Mouse (Mus musculus) liver, embryonic 16.5 days (tissue): ENCODE data around the gene Ttll4. TPM values are rescaled to one million over a fixed set of nuclear protein-coding genes. Genes with fewer than 3 reads are reported as not detected.

Source experiments
- ATAC-seq: fragments of 200-750 bp; cut with Nextera tagmentation; 2 replicates; pipeline ENCODE4 v1.8.0; 2017; ENCODE audit warnings: low read depth, mild to moderate bottlenecking, moderate number of reproducible peaks, moderate library complexity
- H3K27ac ChIP-seq: fragments of 300-500 bp; sonication (generic); 2 replicates; pipeline ENCODE4 v1.5.1; 2014; ENCODE audit warnings: mild to moderate bottlenecking, low read length
- H3K27me3 ChIP-seq: fragments of 300-500 bp; sonication (generic); 2 replicates; pipeline ENCODE4 v1.6.1; 2014; ENCODE audit warnings: low read depth, low read length, mixed read lengths; ENCODE audit not compliant: control insufficient read depth, insufficient read depth
- H3K36me3 ChIP-seq: fragments of 300-500 bp; sonication (generic); 2 replicates; pipeline ENCODE4 v1.6.1; 2014; ENCODE audit warnings: mild to moderate bottlenecking; ENCODE audit not compliant: control insufficient read depth, insufficient read depth
- H3K4me1 ChIP-seq: fragments of 300-500 bp; sonication (generic); 2 replicates; pipeline ENCODE4 v1.6.1; 2014; ENCODE audit warnings: low read depth, low read length, mixed read lengths; ENCODE audit not compliant: control insufficient read depth
- H3K4me2 ChIP-seq: fragments of 300-500 bp; sonication (generic); 2 replicates; pipeline ENCODE4 v1.6.1; 2014; ENCODE audit warnings: low read depth, low read length, mixed read lengths
- H3K4me3 ChIP-seq: fragments of 300-500 bp; sonication (generic); 2 replicates; pipeline ENCODE4 v1.5.1; 2014; ENCODE audit warnings: low read depth, mild to moderate bottlenecking, low read length
- H3K9ac ChIP-seq: fragments of 300-500 bp; sonication (generic); 2 replicates; pipeline ENCODE4 v1.6.1; 2014; ENCODE audit warnings: low read depth, low read length
- H3K9me3 ChIP-seq: fragments of 300-500 bp; sonication (generic); replicated peaks from 2 replicates; pipeline ENCODE4 v1.6.1; 2016; ENCODE audit warnings: low read length; ENCODE audit not compliant: control insufficient read depth
- WGBS: fragments of 180-500 bp; shearing (Covaris S2); extraction: QIAGEN DNeasy Blood & Tissue Kit; methylation state at CpG from one replicate; pipeline ENCODE4 v1.1.7; 2014; ENCODE audit not compliant: insufficient replicate concordance; 5-methylcytosine and 5-hydroxymethylcytosine counted together
- polyA plus RNA-seq: library from polyadenylated mRNA; unstranded; fragments of >200 nt; fragmentation: Nextera tagmentation; extraction: Ambion mirVana; gene quantifications from 2 replicates; pipeline ENCODE4 v1.2.1, GENCODE M21; 2015

Ttll4 gene
- polyA plus RNA-seq = 4.3 and 4.6 TPM in 2 replicates

DNA sequence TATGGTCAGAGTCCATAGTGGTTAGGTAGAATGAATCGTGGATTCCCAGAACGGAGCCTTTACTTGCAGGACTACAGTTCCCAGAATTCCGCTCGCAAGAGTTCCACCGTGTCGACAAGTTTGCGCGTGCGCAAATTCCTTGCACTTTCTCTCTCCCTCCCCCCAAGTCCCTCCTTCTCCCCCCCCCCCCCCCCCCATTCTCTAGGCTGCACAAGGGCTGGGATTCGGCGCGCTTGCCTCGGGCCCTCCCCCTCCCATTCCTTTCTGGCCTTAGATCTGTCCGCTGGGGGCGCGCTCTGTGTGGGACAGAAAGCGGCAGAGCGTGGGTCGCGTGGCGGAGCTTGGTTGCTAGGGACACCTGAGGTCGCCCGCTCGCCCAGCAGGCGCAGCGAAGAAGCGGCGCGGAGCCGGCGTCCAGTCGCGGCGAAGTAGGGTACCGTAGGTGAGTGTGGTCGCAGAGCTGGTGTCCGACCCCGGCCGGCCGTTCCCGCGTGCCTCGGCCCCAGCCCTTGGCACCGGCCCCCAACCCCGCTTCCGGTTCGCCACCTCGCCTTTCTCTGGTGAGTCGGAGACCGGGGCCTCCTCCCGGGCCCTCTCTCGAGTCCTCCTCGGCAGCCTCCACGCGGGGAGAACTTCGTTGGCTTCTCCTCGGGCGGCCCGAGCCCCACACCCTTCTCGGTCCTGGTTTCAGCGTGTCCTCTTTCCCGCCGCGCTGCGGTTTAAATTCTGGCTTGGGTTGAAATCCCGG is at the start of gene Ttll4:
TSS of gene Ttll4 (plus strand) at position 298 of the 748 bp plus-strand sequence.
- whole genome bisulfite sequencing = under 1% methylated on average over 66 of the region's 66 CpGs
- H3K4me2 ChIP-seq = peak within 1 kb of the TSS; percentile 75
- H3K27ac ChIP-seq = peak within 1 kb of the TSS; percentile 70
- no peaks in the 10 kb centered on the region for H3K27me3 ChIP-seq
- peak within 1 kb of the TSS; percentile 92 for H3K4me3 ChIP-seq
- peak within 1 kb of the TSS; percentile 86 for H3K9ac ChIP-seq
- peaks cover 15% of the 10 kb centered on the region for H3K4me1 ChIP-seq
- H3K36me3 ChIP-seq = no peaks in the 10 kb centered on the region
- no peaks in the 10 kb centered on the region for H3K9me3 ChIP-seq
- ATAC-seq = peak; percentile 98

- Histone ChIP-seq H3K36me3 (no peaks in the 10 kb centered on the region), H3K4me3 (no peak overlapping the region), H3K4me2 (no peak overlapping the region), H3K9me3 (no peaks in the 10 kb centered on the region), H3K27me3 (no peaks in the 10 kb centered on the region), H3K9ac (no peak overlapping the region), H3K4me1 (no peaks in the 10 kb centered on the region), H3K27ac (no peak overlapping the region)
- no peak for ATAC-seq
- 78% methylated on average over 1 of the region's 1 CpGs for WGBS
Measured at GRCm38 (mm10) chr1:74624183-74624582, 37.4 kb upstream of the Ttll4 start.

DNA sequence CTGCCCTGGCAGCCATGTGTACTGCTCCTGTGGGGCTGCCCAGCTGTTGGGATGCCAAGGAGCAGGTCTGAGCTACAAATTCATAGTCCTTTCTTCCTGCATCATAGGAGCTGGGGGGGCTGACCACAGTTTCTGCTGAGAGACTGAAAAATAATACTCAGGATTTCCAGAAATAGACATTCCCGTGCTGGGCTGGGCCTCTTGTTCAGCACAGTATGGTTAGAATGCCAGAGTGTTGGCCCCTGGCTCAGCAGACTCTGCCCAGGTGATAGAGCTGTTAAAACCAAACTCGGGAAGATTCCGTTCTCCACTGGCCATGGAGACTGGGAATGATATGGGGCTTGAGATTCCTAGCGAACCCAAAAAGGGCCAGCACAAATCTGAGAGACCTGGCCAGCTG is 35.5 kb upstream of the Ttll4 start:
- Histone ChIP-seq H3K4me2 (no peak overlapping the region), H3K9me3 (no peaks in the 10 kb centered on the region), H3K27me3 (no peaks in the 10 kb centered on the region), H3K9ac (no peak overlapping the region), H3K4me1 (no peaks in the 10 kb centered on the region), H3K27ac (no peak overlapping the region), H3K36me3 (no peaks in the 10 kb centered on the region), H3K4me3 (no peak overlapping the region)
- no peak for ATAC-seq
- WGBS = 62% methylated on average over 4 of the region's 4 CpGs

GRCm38 (mm10) chr1:74628001-74628400 is 33.5 kb upstream of the Ttll4 start:
- Histone ChIP-seq H3K36me3 (no peaks in the 10 kb centered on the region), H3K9me3 (no peaks in the 10 kb centered on the region), H3K27me3 (no peaks in the 10 kb centered on the region), H3K4me2 (no peak overlapping the region), H3K27ac (no peak overlapping the region), H3K4me3 (no peak overlapping the region), H3K4me1 (no peaks in the 10 kb centered on the region), H3K9ac (no peak overlapping the region)
- no peak for ATAC-seq
- 53% methylated on average over 7 of the region's 7 CpGs for WGBS

- Histone ChIP-seq H3K27ac (no peak overlapping the region), H3K4me2 (no peak overlapping the region), H3K27me3 (no peaks in the 10 kb centered on the region), H3K9me3 (no peaks in the 10 kb centered on the region), H3K36me3 (no peaks in the 10 kb centered on the region), H3K4me3 (no peak overlapping the region), H3K4me1 (no peaks in the 10 kb centered on the region), H3K9ac (no peak overlapping the region)
- ATAC-seq = no peak
- 54% methylated on average over 4 of the region's 4 CpGs for WGBS
Measured at GRCm38 (mm10) chr1:74632734-74633133, 28.8 kb upstream of the Ttll4 start.

GRCm38 (mm10) chr1:74643524-74643923 is 18.0 kb upstream of the Ttll4 start:
- no peak overlapping the region for H3K27ac ChIP-seq
- H3K4me2 ChIP-seq = no peak overlapping the region
- H3K27me3 ChIP-seq = no peaks in the 10 kb centered on the region
- no peaks in the 10 kb centered on the region for H3K9me3 ChIP-seq
- H3K4me3 ChIP-seq = no peak overlapping the region
- H3K4me1 ChIP-seq = no peaks in the 10 kb centered on the region
- ATAC-seq = no peak
- H3K9ac ChIP-seq = no peak overlapping the region
- 71% methylated on average over 2 of the region's 2 CpGs for WGBS
- no peaks in the 10 kb centered on the region for H3K36me3 ChIP-seq

GRCm38 (mm10) chr1:74643926-74644325 is 17.6 kb upstream of the Ttll4 start:
- Histone ChIP-seq H3K4me3 (no peak overlapping the region), H3K4me1 (no peaks in the 10 kb centered on the region), H3K36me3 (no peaks in the 10 kb centered on the region), H3K27ac (no peak overlapping the region), H3K4me2 (no peak overlapping the region), H3K9ac (no peak overlapping the region), H3K9me3 (no peaks in the 10 kb centered on the region), H3K27me3 (no peaks in the 10 kb centered on the region)
- ATAC-seq = no peak

DNA sequence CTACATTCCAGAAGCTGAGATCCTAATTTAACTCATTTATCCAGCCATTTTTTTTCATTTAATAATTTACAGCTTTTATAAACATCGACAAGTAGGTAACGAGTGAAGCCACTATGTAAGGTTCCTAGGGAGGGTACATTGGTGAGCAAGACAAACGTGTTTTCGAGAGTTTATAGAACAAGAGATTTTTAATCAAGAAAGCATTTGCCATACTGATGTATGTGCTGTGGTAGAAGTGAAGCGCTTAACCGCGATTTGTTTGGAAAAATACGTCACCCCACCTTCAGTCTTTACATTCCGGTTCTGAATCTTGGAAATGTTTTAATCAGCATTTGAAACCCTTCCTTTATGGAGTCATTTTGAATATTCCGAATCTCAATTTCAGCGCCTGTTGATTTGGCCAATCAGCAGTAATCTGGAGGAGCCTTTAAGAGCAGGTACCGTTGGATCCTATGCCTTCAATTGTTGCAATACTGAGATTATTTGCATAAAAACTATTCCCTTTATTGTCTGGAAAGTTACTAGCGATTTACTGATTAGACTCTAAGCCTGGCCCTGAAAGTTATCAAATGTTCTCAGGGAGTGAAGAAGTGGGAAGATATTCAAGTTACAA is 814 bp downstream of the Ttll4 start:
- no peak for ATAC-seq
- H3K27ac ChIP-seq = peak overlapping the region; percentile 70
- H3K4me3 ChIP-seq = peak overlapping the region; percentile 92
- H3K36me3 ChIP-seq = no peaks in the 10 kb centered on the region
- no peaks in the 10 kb centered on the region for H3K27me3 ChIP-seq
- H3K4me2 ChIP-seq = peak overlapping the region; percentile 75
- H3K9ac ChIP-seq = peak overlapping the region; percentile 86
- H3K9me3 ChIP-seq = no peaks in the 10 kb centered on the region
- 1% methylated on average over 13 of the region's 13 CpGs for WGBS
- peaks cover 15% of the 10 kb centered on the region for H3K4me1 ChIP-seq

GRCm38 (mm10) chr1:74665153-74665552 is 3.6 kb downstream of the Ttll4 start:
- WGBS = 51% methylated on average over 6 of the region's 6 CpGs
- Histone ChIP-seq H3K27me3 (no peaks in the 10 kb centered on the region), H3K4me1 (peaks cover 15% of the 10 kb centered on the region)

More at GRCm38 (mm10) chr1:74665153-74665552, 3.6 kb downstream of the Ttll4 start:
- H3K36me3 ChIP-seq = no peaks in the 10 kb centered on the region
- no peak for ATAC-seq
- H3K27ac ChIP-seq = no peak overlapping the region
- H3K4me3 ChIP-seq = no peak overlapping the region
- H3K9me3 ChIP-seq = no peaks in the 10 kb centered on the region
- no peak overlapping the region for H3K9ac ChIP-seq
- no peak overlapping the region for H3K4me2 ChIP-seq
